In the genomic region with DNA sequence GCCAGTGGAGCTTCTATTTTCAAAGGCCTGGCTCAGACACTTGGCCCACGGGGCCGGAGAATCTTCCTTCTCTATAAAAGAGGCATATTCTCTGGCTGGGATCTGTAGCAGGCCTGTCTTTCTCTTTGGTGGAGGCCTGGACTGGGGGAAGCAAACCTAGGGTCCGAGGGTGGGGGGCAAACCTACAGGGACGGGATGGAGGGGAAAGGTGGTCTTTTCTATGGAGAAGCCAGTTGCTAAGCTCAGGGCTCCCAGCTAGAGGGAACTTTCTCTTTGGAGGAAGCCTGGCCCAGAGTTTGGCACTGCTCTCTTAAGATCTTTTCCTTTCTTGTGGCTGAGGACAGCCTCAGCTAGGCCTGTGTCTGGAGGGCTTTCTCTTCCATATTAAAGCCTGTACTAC, we compare ENCODE assay signal across 8 mouse cellular contexts. TPM values are rescaled to one million over a fixed set of nuclear protein-coding genes. Genes with fewer than 3 reads are reported as not detected.
DNase-seq lines count a peak whose midpoint lies in the region; ATAC-seq and TF ChIP-seq lines count a peak whose summit lies in the region.

No protein-coding gene starts in this region.

- 38% methylated on average over 4 of the region's 4 CpGs for WGBS in cerebellum, adult 2 months
- 48% methylated on average over 4 of the region's 4 CpGs for WGBS in limb, embryonic 12.5 days
- WGBS in stomach, embryonic 15.5 days: 47% methylated on average over 4 of the region's 4 CpGs

- no peaks in the 10 kb centered on the region for H3K9me3 ChIP-seq in megakaryocyte, embryonic 14.5 days
- no peaks in the 10 kb centered on the region for H3K9me3 ChIP-seq in limb, embryonic 12.5 days
- no peaks in the 10 kb centered on the region for H3K9me3 ChIP-seq in stomach, embryonic 15.5 days

- H3K9ac ChIP-seq in limb, embryonic 12.5 days (replicated peaks): peak overlapping the region; percentile 28; the same call in 1 of the 2 replicates
- H3K9ac ChIP-seq in stomach, embryonic 15.5 days: no peak overlapping the region

- no peak for TF ChIP-seq POLR2A in cerebellum, adult 2 months (IDR thresholded peaks at IDR 0.05; ENCODE audit: borderline replicate concordance, insufficient read depth, low read length)

- TF ChIP-seq CTCF in cerebellum, adult 2 months (IDR thresholded peaks at IDR 0.05; ENCODE audit: borderline replicate concordance, insufficient read depth, low read depth, low read length): no peak

- H3K4me3 ChIP-seq in cerebellum, adult 2 months (replicated peaks; ENCODE audit: insufficient read depth, low read depth, low read length): peak overlapping the region; percentile 44
- H3K4me3 ChIP-seq in megakaryocyte, embryonic 14.5 days (replicated peaks): peak overlapping the region; percentile 94
- peak overlapping the region; percentile 82 for H3K4me3 ChIP-seq in limb, embryonic 12.5 days (replicated peaks)
- H3K4me3 ChIP-seq in stomach, embryonic 15.5 days (replicated peaks): peak overlapping the region; percentile 74; the same call in 1 of the 2 replicates

- peak overlapping the region; percentile 94 for H3K4me2 ChIP-seq in limb, embryonic 12.5 days
- peak overlapping the region; percentile 53 for H3K4me2 ChIP-seq in stomach, embryonic 15.5 days

- H3K27me3 ChIP-seq in cerebellum, adult 2 months (ENCODE audit: control insufficient read depth, insufficient read depth, low read length): no peaks in the 10 kb centered on the region
- peaks cover 7% of the 10 kb centered on the region for H3K27me3 ChIP-seq in megakaryocyte, embryonic 14.5 days (replicated peaks)
- H3K27me3 ChIP-seq in limb, embryonic 12.5 days: no peaks in the 10 kb centered on the region
- H3K27me3 ChIP-seq in stomach, embryonic 15.5 days (replicated peaks): no peaks in the 10 kb centered on the region

- no peak for ATAC-seq in megakaryocyte, adult 5-6 weeks (ENCODE audit: poor library complexity, severe bottlenecking)
- ATAC-seq in limb, embryonic 12.5 days (ENCODE audit: insufficient number of reproducible peaks, insufficient read depth, low FRiP score, low TSS enrichment, low read depth): no peak
- ATAC-seq in stomach, embryonic 15.5 days (ENCODE audit: insufficient read depth, low FRiP score, low read depth): no peak

- DNase-seq in cerebellum, adult 2 months: peak in 1 of 2 experiments; percentile 14
- no peak for DNase-seq in cerebellum, postnatal 4 days (ENCODE audit: low spot score in 2 of 2)
- no peak for DNase-seq in ovary, adult 18-20 months (ENCODE audit: low spot score)
- no peak for DNase-seq in ovary, postnatal 36 days (ENCODE audit: low spot score)

- no peaks in the 10 kb centered on the region for H3K4me1 ChIP-seq in cerebellum, adult 2 months (ENCODE audit: control insufficient read depth, insufficient read depth, low read length)
- peaks cover 66% of the 10 kb centered on the region for H3K4me1 ChIP-seq in megakaryocyte, embryonic 14.5 days
- H3K4me1 ChIP-seq in limb, embryonic 12.5 days (replicated peaks): peaks cover 18% of the 10 kb centered on the region
- peaks cover 2% of the 10 kb centered on the region; the same call in 1 of the 2 replicates for H3K4me1 ChIP-seq in stomach, embryonic 15.5 days

- no peak overlapping the region; the same call in 1 of the 2 replicates for H3K27ac ChIP-seq in cerebellum, adult 2 months (ENCODE audit: insufficient read depth, low read length)
- H3K27ac ChIP-seq in limb, embryonic 12.5 days: 0 out of 2 replicates have a peak overlapping the region, but pooled peaks have one; percentile 35
- peak overlapping the region; percentile 26 for H3K27ac ChIP-seq in stomach, embryonic 15.5 days

- peaks cover 12% of the 10 kb centered on the region for H3K36me3 ChIP-seq in megakaryocyte, embryonic 14.5 days (replicated peaks; ENCODE audit: low read length)
- H3K36me3 ChIP-seq in limb, embryonic 12.5 days: no peaks in the 10 kb centered on the region
- no peaks in the 10 kb centered on the region for H3K36me3 ChIP-seq in stomach, embryonic 15.5 days

RNA-seq across cellular contexts. Expression of a gene that starts 0.7 kb away (rescaled TPM):
- polyA plus RNA-seq in cerebellum, adult 2 months (2012; rRNA removed): 4.6 and 5.0 TPM in 2 replicates
- polyA plus RNA-seq in megakaryocyte, embryonic 14.5 days (2012; ENCODE audit: insufficient read depth, low replicate concordance): 4.5 and 5.3 TPM in 2 replicates
- 8.1 and 8.7 TPM in 2 replicates for total RNA-seq in megakaryocyte, adult 5-6 weeks (2015)
- total RNA-seq in megakaryocyte, adult 5-6 weeks (2017): 14.6 and 17.0 TPM in 2 replicates
- 13.0 and 13.8 TPM in 2 replicates for polyA plus RNA-seq in limb, embryonic 12.5 days (2016; fragmentation: Nextera tagmentation; extraction: Ambion mirVana)
- 15.6 and 16.7 TPM in 2 replicates for polyA plus RNA-seq in stomach, embryonic 15.5 days (2015; fragmentation: Nextera tagmentation; extraction: Ambion mirVana)

RNA-seq across cellular contexts. Expression of a gene that starts 58.0 kb away (rescaled TPM):
- 4.0 and 4.5 TPM in 2 replicates for polyA plus RNA-seq in cerebellum, adult 2 months (2012; rRNA removed)
- polyA plus RNA-seq in megakaryocyte, embryonic 14.5 days (2012; ENCODE audit: insufficient read depth, low replicate concordance): 1.2 TPM in 1 of 2 replicates, not detected in the other
- total RNA-seq in megakaryocyte, adult 5-6 weeks (2015): 0.39 TPM in 1 of 2 replicates, not detected in the other
- total RNA-seq in megakaryocyte, adult 5-6 weeks (2017): not detected in 2 replicates
- 0.36 and 0.38 TPM in 2 replicates for polyA plus RNA-seq in limb, embryonic 12.5 days (2016; fragmentation: Nextera tagmentation; extraction: Ambion mirVana)
- 1.5 and 1.8 TPM in 2 replicates for polyA plus RNA-seq in stomach, embryonic 15.5 days (2015; fragmentation: Nextera tagmentation; extraction: Ambion mirVana)

Comparison
In these comparisons a context has a peak if more than half of its experiments do, and no peak if none do; other contexts are left out.
1. H3K4me3 ChIP-seq: peak in every context shown above with its lines; median percentile 94 in megakaryocyte, embryonic 14.5 days; 82 in limb, embryonic 12.5 days; 74 in stomach, embryonic 15.5 days; 44 in cerebellum, adult 2 months.